ENCODE assay signal across 10 mouse cellular contexts in genomic region chr1:156074575-156074974, GRCm38 (mm10). TPM values are rescaled to one million over a fixed set of nuclear protein-coding genes. Genes with fewer than 3 reads are reported as not detected.
DNase-seq lines count a peak whose midpoint lies in the region.
"Had no signal": no experiment of that assay in that cellular context is flagged by ENCODE, and none has a peak within 500 bp of the region (broad histone marks: within the 10 kb centered on the region; RNA-seq: fewer than 3 reads in every experiment).

No protein-coding gene starts in this region.

- 49% methylated on average over 8 of the region's 8 CpGs for WGBS in limb, embryonic 10.5 days

- H3K9me3 ChIP-seq in limb, embryonic 10.5 days (replicated peaks): no peaks in the 10 kb centered on the region
- H3K9me3 ChIP-seq: embryonic facial prominence, embryonic 13.5 days; heart, embryonic 15.5 days had no signal

- H3K4me3 ChIP-seq in limb, embryonic 10.5 days: no peak overlapping the region
- H3K4me3 ChIP-seq: embryonic facial prominence, embryonic 13.5 days; heart, embryonic 15.5 days had no signal

- no peaks in the 10 kb centered on the region for H3K36me3 ChIP-seq in limb, embryonic 10.5 days
- H3K36me3 ChIP-seq: embryonic facial prominence, embryonic 13.5 days; heart, embryonic 15.5 days had no signal

- intact Hi-C loops in gastrocnemius, postnatal 14 days (cut with DNase I; ENCODE audit: low total_unique reads): no loop called here

- no peaks in the 10 kb centered on the region for H3K27me3 ChIP-seq in limb, embryonic 10.5 days (ENCODE audit: low read depth, poor library complexity, severe bottlenecking)
- H3K27me3 ChIP-seq: embryonic facial prominence, embryonic 13.5 days; heart, embryonic 15.5 days had no signal

- DNase-seq in gastrocnemius, postnatal 14 days: peak; percentile 46
- no peak for DNase-seq in gastrocnemius, adult 18-20 months (ENCODE audit: low spot score)
- peak; percentile 25 for DNase-seq in thymus, postnatal 14 days
- DNase-seq in thymus, postnatal 36 days: no peak
- DNase-seq in limb, embryonic 10.5 days (ENCODE audit: low spot score): peak; percentile 55
- peak; percentile 78 for DNase-seq in yolk sac, embryonic 10.5 days (ENCODE audit: low spot score)
- no peak for DNase-seq in frontal cortex, postnatal 14 days (ENCODE audit: low spot score in 2 of 2)
- DNase-seq in urinary bladder, postnatal 14 days (ENCODE audit: low spot score): no peak

- H3K4me1 ChIP-seq in limb, embryonic 10.5 days: peaks cover 40% of the 10 kb centered on the region

- H3K27ac ChIP-seq in limb, embryonic 10.5 days: peak overlapping the region; percentile 12; the same call in 1 of the 2 replicates
- H3K27ac ChIP-seq: embryonic facial prominence, embryonic 13.5 days; heart, embryonic 15.5 days had no signal

RNA-seq across cellular contexts. Expression of gene Tor1aip1, which starts 38.3 kb away (rescaled TPM):
- 10 to 100 TPM; 67.7 to 78.5 TPM for total RNA-seq in gastrocnemius, postnatal 14 days (2021)
- total RNA-seq in gastrocnemius, adult 18-20 months (2021): 100 to 1,000 TPM; 124 to 126 TPM
- 39.1 and 43.0 TPM in 2 replicates for polyA plus RNA-seq in limb, embryonic 10.5 days (2016; fragmentation: Nextera tagmentation; extraction: Ambion mirVana)

RNA-seq across cellular contexts. Expression of gene Tor1aip2, which starts 39.4 kb away (rescaled TPM):
- 10 to 100 TPM; 49.5 to 55.4 TPM for total RNA-seq in gastrocnemius, postnatal 14 days (2021)
- 10 to 100 TPM; 46.9 to 55.6 TPM for total RNA-seq in gastrocnemius, adult 18-20 months (2021)
- polyA plus RNA-seq in limb, embryonic 10.5 days (2016; fragmentation: Nextera tagmentation; extraction: Ambion mirVana): 114 and 116 TPM in 2 replicates

Comparison
In these comparisons a context has a peak if more than half of its experiments do, and no peak if none do; other contexts are left out.
1. DNase-seq: peak in gastrocnemius, postnatal 14 days (single experiment), thymus, postnatal 14 days (single experiment), limb, embryonic 10.5 days (single experiment) and yolk sac, embryonic 10.5 days (single experiment); none in gastrocnemius, adult 18-20 months (single experiment), thymus, postnatal 36 days (0 of 2), frontal cortex, postnatal 14 days (0 of 2) and urinary bladder, postnatal 14 days (single experiment).